ENCODE assay signal across 9 mouse cellular contexts in the genomic region with DNA sequence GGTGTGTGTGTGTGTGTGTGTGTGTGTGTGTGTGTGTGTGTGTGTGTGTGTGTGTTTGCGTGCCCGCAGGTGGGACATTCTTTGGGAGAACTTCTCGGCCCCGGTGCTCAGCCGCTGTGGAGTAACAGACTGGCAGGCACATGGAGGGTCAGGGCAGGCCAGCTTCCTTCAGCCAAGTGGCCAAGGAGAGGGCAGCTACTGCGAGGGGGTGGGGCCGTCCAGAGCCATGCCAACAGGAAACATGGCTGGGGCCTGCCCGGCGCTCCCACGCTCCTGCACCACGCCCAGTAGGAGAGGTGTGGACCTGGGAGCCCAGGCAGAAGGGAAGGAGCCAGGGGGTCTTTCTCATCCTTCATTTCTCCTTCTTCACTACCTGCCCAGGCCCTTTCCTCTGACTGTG. TPM values are rescaled to one million over a fixed set of nuclear protein-coding genes. Genes with fewer than 3 reads are reported as not detected.
DNase-seq lines count a peak whose midpoint lies in the region; ATAC-seq lines count a peak whose summit lies in the region.
"Had no signal": no experiment of that assay in that cellular context is flagged by ENCODE, and none has a peak within 500 bp of the region (broad histone marks: within the 10 kb centered on the region; RNA-seq: fewer than 3 reads in every experiment).

No protein-coding gene starts in this region.

- DNase-seq in neural tube, embryonic 10.5 days (ENCODE audit: extremely low spot score, low spot score) = no peak
- DNase-seq in lung, adult 18-20 months = peak; percentile 79 to 83
- DNase-seq in spleen, postnatal 4 days (ENCODE audit: low spot score in 2 of 2) = peak; percentile 78 to 88
- no peak for DNase-seq in layer of hippocampus, postnatal 10 days (ENCODE audit: low spot score in 2 of 2)
- DNase-seq in left cerebral cortex, postnatal 36 days (ENCODE audit: low spot score in 2 of 2) = no peak

- H3K4me3 ChIP-seq in neural tube, embryonic 13.5 days = no peak overlapping the region
- H3K4me3 ChIP-seq: neural tube, embryonic 12.5 days had no signal

- H3K4me2 ChIP-seq in neural tube, embryonic 13.5 days = no peak overlapping the region
- H3K4me2 ChIP-seq: neural tube, embryonic 12.5 days had no signal

- H3K27ac ChIP-seq in neural tube, embryonic 13.5 days (replicated peaks) = peak overlapping the region; percentile 82
- H3K27ac ChIP-seq: neural tube, embryonic 12.5 days had no signal

- H3K27me3 ChIP-seq in neural tube, embryonic 13.5 days = peaks cover 9% of the 10 kb centered on the region
- H3K27me3 ChIP-seq: neural tube, embryonic 12.5 days had no signal

- no peaks in the 10 kb centered on the region for H3K9me3 ChIP-seq in neural tube, embryonic 13.5 days
- H3K9me3 ChIP-seq: neural tube, embryonic 12.5 days had no signal

- intact Hi-C loops in left cerebral cortex, postnatal 36 days (cut with DNase I) = no loop called here

- no peaks in the 10 kb centered on the region for H3K36me3 ChIP-seq in neural tube, embryonic 13.5 days
- H3K36me3 ChIP-seq: neural tube, embryonic 12.5 days had no signal

- no peak overlapping the region for H3K9ac ChIP-seq in neural tube, embryonic 13.5 days
- H3K9ac ChIP-seq: neural tube, embryonic 12.5 days had no signal

- no peak for ATAC-seq in neural tube, embryonic 13.5 days (ENCODE audit: low read depth)
- ATAC-seq in erythroid progenitor cell, adult 5-6 weeks (replicated peaks; ENCODE audit: low FRiP score, poor library complexity, severe bottlenecking) = peak; percentile 55
- no peak for ATAC-seq in frontal cortex, adult (ENCODE audit: low TSS enrichment)

- 89% methylated on average over 11 of the region's 11 CpGs for WGBS in neural tube, embryonic 13.5 days

- H3K4me1 ChIP-seq in neural tube, embryonic 13.5 days (replicated peaks) = peaks cover 37% of the 10 kb centered on the region

RNA-seq across cellular contexts. Expression of a gene that starts 2.2 kb away (rescaled TPM):
- polyA plus RNA-seq in neural tube, embryonic 13.5 days (2015; fragmentation: Nextera tagmentation; extraction: Ambion mirVana) = 2.1 and 2.2 TPM in 2 replicates
- total RNA-seq in erythroid progenitor cell, adult 5-6 weeks (2015; ENCODE audit: low replicate concordance) = 237 and 287 TPM in 2 replicates
- 417 and 443 TPM in 2 replicates for total RNA-seq in erythroid progenitor cell, adult 5-6 weeks (2017; ENCODE audit: low replicate concordance)
- under 1 TPM; 0.33 to 0.46 TPM for total RNA-seq in layer of hippocampus, postnatal 10 days (2021)
- under 1 TPM; 0.42 to 0.77 TPM for total RNA-seq in left cerebral cortex, postnatal 36 days (2021)

RNA-seq across cellular contexts. Expression of a gene that starts 23.3 kb away (rescaled TPM):
- not detected in 2 replicates for polyA plus RNA-seq in neural tube, embryonic 13.5 days (2015; fragmentation: Nextera tagmentation; extraction: Ambion mirVana)
- total RNA-seq in erythroid progenitor cell, adult 5-6 weeks (2015; ENCODE audit: low replicate concordance) = not detected in 2 replicates
- total RNA-seq in erythroid progenitor cell, adult 5-6 weeks (2017; ENCODE audit: low replicate concordance) = not detected in 2 replicates
- total RNA-seq in layer of hippocampus, postnatal 10 days (2021) = not detected
- not detected for total RNA-seq in left cerebral cortex, postnatal 36 days (2021)
- polyA plus RNA-seq: neural tube, embryonic 12.5 days had no signal

RNA-seq across cellular contexts. Expression of a gene that starts 27.1 kb away (rescaled TPM):
- 36.2 and 37.7 TPM in 2 replicates for polyA plus RNA-seq in neural tube, embryonic 13.5 days (2015; fragmentation: Nextera tagmentation; extraction: Ambion mirVana)
- 33.9 and 52.0 TPM in 2 replicates for total RNA-seq in erythroid progenitor cell, adult 5-6 weeks (2015; ENCODE audit: low replicate concordance)
- total RNA-seq in erythroid progenitor cell, adult 5-6 weeks (2017; ENCODE audit: low replicate concordance) = 25.2 and 42.7 TPM in 2 replicates
- total RNA-seq in layer of hippocampus, postnatal 10 days (2021) = 10 to 100 TPM; 33.5 to 34.3 TPM
- total RNA-seq in left cerebral cortex, postnatal 36 days (2021) = 10 to 100 TPM; 39.6 to 51.1 TPM

RNA-seq across cellular contexts. Expression of a gene that starts 38.6 kb away (rescaled TPM):
- polyA plus RNA-seq in neural tube, embryonic 13.5 days (2015; fragmentation: Nextera tagmentation; extraction: Ambion mirVana) = 0.31 TPM in 1 of 2 replicates, not detected in the other
- total RNA-seq in erythroid progenitor cell, adult 5-6 weeks (2015; ENCODE audit: low replicate concordance) = not detected in 2 replicates
- total RNA-seq in erythroid progenitor cell, adult 5-6 weeks (2017; ENCODE audit: low replicate concordance) = not detected in 2 replicates
- not detected for total RNA-seq in layer of hippocampus, postnatal 10 days (2021)
- total RNA-seq in left cerebral cortex, postnatal 36 days (2021) = not detected
- polyA plus RNA-seq: neural tube, embryonic 12.5 days had no signal

RNA-seq across cellular contexts. Expression of a gene that starts 55.8 kb away (rescaled TPM):
- polyA plus RNA-seq in neural tube, embryonic 13.5 days (2015; fragmentation: Nextera tagmentation; extraction: Ambion mirVana) = 18.2 and 19.2 TPM in 2 replicates
- total RNA-seq in erythroid progenitor cell, adult 5-6 weeks (2015; ENCODE audit: low replicate concordance) = 0.72 TPM in 1 of 2 replicates, not detected in the other
- 0.39 TPM in 1 of 2 replicates, not detected in the other for total RNA-seq in erythroid progenitor cell, adult 5-6 weeks (2017; ENCODE audit: low replicate concordance)
- 10 to 100 TPM; 13.0 to 15.1 TPM for total RNA-seq in layer of hippocampus, postnatal 10 days (2021)
- total RNA-seq in left cerebral cortex, postnatal 36 days (2021) = 10 to 100 TPM; 13.2 to 16.2 TPM

Comparison
In these comparisons a context has a peak if more than half of its experiments do, and no peak if none do; other contexts are left out.
1. DNase-seq: peak in lung, adult 18-20 months (2 of 2) and spleen, postnatal 4 days (2 of 2); none in neural tube, embryonic 10.5 days (single experiment), layer of hippocampus, postnatal 10 days (0 of 2) and left cerebral cortex, postnatal 36 days (0 of 2).
2. RNA of a gene that starts 2.2 kb away (total RNA-seq): 237 to 443 TPM in erythroid progenitor cell, adult 5-6 weeks; 0.42 to 0.77 TPM in left cerebral cortex, postnatal 36 days and 0.33 to 0.46 TPM in layer of hippocampus, postnatal 10 days; every median in the first group is over 100 times any median in the second.